Mouse (Mus musculus) embryonic facial prominence, embryonic 15.5 days (tissue): ENCODE measurements around the gene Ly86. TPM values are rescaled to one million over a fixed set of nuclear protein-coding genes. Genes with fewer than 3 reads are reported as not detected.

ENCODE experiments used
- ATAC-seq: fragments of 200-750 bp; cut with Nextera tagmentation; 2 replicates; pipeline ENCODE4 v1.8.0; 2017; ENCODE audit warnings: low read depth, moderate TSS enrichment; ENCODE audit not compliant: insufficient number of reproducible peaks, low FRiP score, low TSS enrichment
- H3K27ac ChIP-seq: fragments of 300-500 bp; sonication (generic); replicated peaks from 2 replicates; pipeline ENCODE4 v1.5.1; 2015; ENCODE audit warnings: mild to moderate bottlenecking, inconsistent platforms
- H3K27me3 ChIP-seq: fragments of 300-500 bp; sonication (generic); 2 replicates; pipeline ENCODE4 v1.6.1; 2015; ENCODE audit warnings: inconsistent platforms
- H3K36me3 ChIP-seq: fragments of 300-500 bp; sonication (generic); 2 replicates; pipeline ENCODE4 v1.6.1; 2015; ENCODE audit warnings: mild to moderate bottlenecking, inconsistent platforms
- H3K4me1 ChIP-seq: fragments of 300-500 bp; sonication (generic); 2 replicates; pipeline ENCODE4 v1.6.1; 2015; ENCODE audit warnings: inconsistent platforms
- H3K4me2 ChIP-seq: fragments of 300-500 bp; sonication (generic); replicated peaks from 2 replicates; pipeline ENCODE4 v1.6.1; 2015; ENCODE audit warnings: mild to moderate bottlenecking, inconsistent platforms
- H3K4me3 ChIP-seq: fragments of 300-500 bp; sonication (generic); replicated peaks from 2 replicates; pipeline ENCODE4 v1.5.1; 2015; ENCODE audit warnings: mild to moderate bottlenecking, inconsistent platforms
- H3K9ac ChIP-seq: fragments of 300-500 bp; sonication (generic); 2 replicates; pipeline ENCODE4 v1.6.1; 2015; ENCODE audit warnings: inconsistent platforms
- H3K9me3 ChIP-seq: fragments of 300-500 bp; sonication (generic); replicated peaks from 2 replicates; pipeline ENCODE4 v1.6.1; 2016; ENCODE audit warnings: inconsistent platforms
- WGBS: fragments of 180-500 bp; shearing (Covaris S2); methylation state at CpG from one replicate; pipeline ENCODE4 v1.1.7; 2015; 5-methylcytosine and 5-hydroxymethylcytosine counted together
- polyA plus RNA-seq: library from polyadenylated mRNA; unstranded; fragments of >200 nt; fragmentation: Nextera tagmentation; extraction: Ambion mirVana; gene quantifications from 2 replicates; pipeline ENCODE4 v1.2.1, GENCODE M21; 2015

Gene Ly86
- polyA plus RNA-seq, 1 experiment from 2014 or later = 13.0 TPM

DNA sequence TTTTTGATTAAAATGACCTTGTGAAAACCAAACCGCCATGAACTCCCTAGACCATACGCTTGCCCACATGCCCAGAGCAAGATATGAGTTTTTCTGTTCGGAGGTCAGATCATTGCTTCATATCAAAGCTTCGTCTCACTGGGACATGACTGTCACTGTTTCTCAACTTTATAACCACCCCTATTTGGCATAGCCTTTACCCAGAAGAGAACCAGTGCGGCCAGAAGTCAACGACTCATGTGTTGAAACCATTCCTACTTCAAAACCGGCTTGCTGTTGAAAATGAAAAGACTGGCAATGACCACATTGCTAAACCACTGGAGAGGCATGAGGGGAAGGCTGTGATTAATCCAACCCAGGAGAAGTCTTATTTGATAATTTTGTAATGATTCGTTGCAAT, 54.3 kb downstream of the Ly86 start:
- Histone ChIP-seq H3K4me3 (no peak overlapping the region), H3K27me3 (no peaks in the 10 kb centered on the region), H3K9me3 (no peaks in the 10 kb centered on the region), H3K27ac (no peak overlapping the region), H3K9ac (no peak overlapping the region), H3K4me2 (no peak overlapping the region), H3K4me1 (no peaks in the 10 kb centered on the region), H3K36me3 (no peaks in the 10 kb centered on the region)
- no peak for ATAC-seq
- WGBS = 77% methylated on average over 8 of the region's 8 CpGs

DNA sequence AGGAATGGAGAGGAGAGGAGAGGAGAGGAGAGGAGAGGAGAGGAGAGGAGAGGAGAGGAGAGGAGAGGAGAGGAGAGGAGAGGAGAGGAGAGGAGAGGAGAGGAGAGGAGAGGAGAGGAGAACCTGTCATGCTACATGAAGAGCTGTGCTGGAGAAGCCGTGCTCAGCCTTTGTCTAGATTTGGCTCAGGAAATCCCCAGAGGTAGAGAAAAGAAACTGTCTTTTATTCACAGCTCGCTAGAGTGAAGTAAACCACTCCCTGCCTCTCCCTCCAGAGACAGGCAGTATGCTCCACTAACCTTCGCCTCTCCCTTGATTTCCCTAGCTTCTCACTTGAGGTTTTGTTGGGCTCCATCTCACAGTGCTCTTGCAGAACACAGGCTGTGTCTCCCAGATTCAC, 57.4 kb downstream of the Ly86 start:
- H3K4me1 ChIP-seq = no peaks in the 10 kb centered on the region
- no peak overlapping the region for H3K4me3 ChIP-seq
- no peak overlapping the region for H3K9ac ChIP-seq
- no peaks in the 10 kb centered on the region for H3K9me3 ChIP-seq
- H3K27ac ChIP-seq = no peak overlapping the region
- ATAC-seq = no peak
- no peaks in the 10 kb centered on the region for H3K27me3 ChIP-seq
- no peaks in the 10 kb centered on the region for H3K36me3 ChIP-seq
- H3K4me2 ChIP-seq = no peak overlapping the region
- WGBS = 34% methylated on average over 3 of the region's 3 CpGs

DNA sequence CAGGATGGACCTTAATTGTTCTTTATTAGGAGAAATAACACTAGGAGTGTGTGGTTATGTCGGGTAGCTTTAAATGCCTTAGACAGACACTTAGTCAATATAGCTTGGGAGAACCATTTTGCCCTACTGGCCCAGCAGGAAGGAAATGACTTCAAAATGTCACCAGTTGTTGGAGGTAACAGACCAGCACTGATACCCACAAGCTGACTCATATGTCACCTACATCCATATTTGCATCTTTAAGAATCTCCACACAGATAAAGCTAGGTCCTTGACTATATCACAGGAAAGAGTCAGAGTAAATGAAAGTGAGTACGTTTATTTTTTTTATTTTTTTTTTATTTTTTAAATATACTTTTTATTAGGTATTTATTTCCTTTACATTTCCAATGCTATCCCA, 58.7 kb downstream of the Ly86 start:
- no peak overlapping the region for H3K4me2 ChIP-seq
- no peaks in the 10 kb centered on the region for H3K4me1 ChIP-seq
- no peaks in the 10 kb centered on the region for H3K36me3 ChIP-seq
- H3K27ac ChIP-seq = no peak overlapping the region
- H3K4me3 ChIP-seq = no peak overlapping the region
- no peaks in the 10 kb centered on the region for H3K9me3 ChIP-seq
- H3K27me3 ChIP-seq = no peaks in the 10 kb centered on the region
- no peak overlapping the region for H3K9ac ChIP-seq
- no peak for ATAC-seq
- 85% methylated on average over 2 of the region's 2 CpGs for WGBS

DNA sequence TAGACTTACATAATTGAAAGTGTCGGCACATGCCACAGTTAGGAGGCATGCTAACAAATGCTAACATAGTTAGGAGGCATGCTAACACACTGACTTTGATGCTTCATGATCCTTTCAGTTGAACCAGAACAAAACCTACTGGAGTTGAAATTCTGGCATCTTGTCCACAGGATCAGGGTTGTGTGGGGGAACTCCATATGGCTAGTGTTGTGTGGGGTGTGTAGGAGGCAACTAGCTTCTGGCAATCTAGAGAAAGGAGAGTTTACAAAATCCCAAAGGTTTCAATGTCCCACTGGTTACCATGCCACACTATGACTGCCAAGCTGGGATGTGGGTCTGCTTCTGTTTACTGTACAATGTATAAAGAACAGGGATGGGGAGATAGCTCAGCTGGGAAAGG, 70.7 kb downstream of the Ly86 start:
- no peaks in the 10 kb centered on the region for H3K36me3 ChIP-seq
- no peak overlapping the region for H3K9ac ChIP-seq
- no peaks in the 10 kb centered on the region for H3K9me3 ChIP-seq
- no peaks in the 10 kb centered on the region for H3K27me3 ChIP-seq
- H3K27ac ChIP-seq = no peak overlapping the region
- no peak for ATAC-seq
- H3K4me1 ChIP-seq = no peaks in the 10 kb centered on the region
- H3K4me2 ChIP-seq = no peak overlapping the region
- H3K4me3 ChIP-seq = no peak overlapping the region
- WGBS = 81% methylated on average over 1 of the region's 1 CpGs

DNA sequence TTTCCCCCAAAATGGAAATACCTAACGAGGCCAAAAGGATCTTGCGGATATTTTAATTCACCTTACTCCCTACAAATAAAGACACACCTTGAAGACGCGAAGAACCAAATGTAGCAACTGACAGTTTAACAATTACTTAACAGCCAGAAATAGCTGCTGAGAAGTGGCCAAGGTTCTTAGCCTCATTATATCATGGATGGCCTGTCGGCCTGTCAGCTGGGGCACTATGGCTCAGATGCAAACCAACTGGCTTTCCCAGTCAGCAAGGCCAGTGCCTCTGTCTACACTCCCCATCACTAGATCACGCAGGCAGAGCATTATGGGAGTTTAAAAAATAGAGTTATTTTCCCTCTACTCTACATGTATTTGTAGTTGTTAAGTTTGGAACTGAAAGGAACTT, 78.4 kb downstream of the Ly86 start:
- Histone ChIP-seq H3K9ac (no peak overlapping the region), H3K27me3 (no peaks in the 10 kb centered on the region), H3K4me2 (no peak overlapping the region), H3K9me3 (no peaks in the 10 kb centered on the region), H3K4me1 (no peaks in the 10 kb centered on the region), H3K27ac (no peak overlapping the region), H3K4me3 (no peak overlapping the region), H3K36me3 (no peaks in the 10 kb centered on the region)
- 91% methylated on average over 6 of the region's 6 CpGs for WGBS
- ATAC-seq = no peak

DNA sequence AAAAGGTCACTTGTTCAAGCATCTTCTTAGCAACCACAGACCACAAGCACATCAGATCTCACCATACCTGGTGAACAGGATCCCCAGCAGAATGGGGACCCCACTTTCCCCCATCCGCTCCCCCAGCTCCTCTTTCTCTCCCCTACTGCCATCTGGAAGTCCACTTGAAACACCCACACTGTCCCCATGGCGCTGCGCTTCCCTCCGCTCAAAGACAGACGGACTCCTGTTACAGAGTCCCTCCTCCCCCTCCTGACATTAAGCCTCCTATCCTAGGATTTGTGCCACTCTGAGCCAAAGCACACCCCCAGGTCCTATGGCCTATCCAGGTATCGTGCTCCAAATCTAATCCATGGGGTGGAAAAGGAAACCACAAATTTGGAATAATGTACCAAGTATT, 79.9 kb downstream of the Ly86 start:
- H3K9me3 ChIP-seq = no peaks in the 10 kb centered on the region
- 91% methylated on average over 6 of the region's 6 CpGs for WGBS
- no peaks in the 10 kb centered on the region for H3K36me3 ChIP-seq
- H3K27me3 ChIP-seq = no peaks in the 10 kb centered on the region
- H3K4me3 ChIP-seq = no peak overlapping the region
- peaks cover 5% of the 10 kb centered on the region; the same call in 1 of the 2 replicates for H3K4me1 ChIP-seq
- no peak for ATAC-seq
- H3K27ac ChIP-seq = no peak overlapping the region
- no peak overlapping the region for H3K4me2 ChIP-seq
- H3K9ac ChIP-seq = no peak overlapping the region

DNA sequence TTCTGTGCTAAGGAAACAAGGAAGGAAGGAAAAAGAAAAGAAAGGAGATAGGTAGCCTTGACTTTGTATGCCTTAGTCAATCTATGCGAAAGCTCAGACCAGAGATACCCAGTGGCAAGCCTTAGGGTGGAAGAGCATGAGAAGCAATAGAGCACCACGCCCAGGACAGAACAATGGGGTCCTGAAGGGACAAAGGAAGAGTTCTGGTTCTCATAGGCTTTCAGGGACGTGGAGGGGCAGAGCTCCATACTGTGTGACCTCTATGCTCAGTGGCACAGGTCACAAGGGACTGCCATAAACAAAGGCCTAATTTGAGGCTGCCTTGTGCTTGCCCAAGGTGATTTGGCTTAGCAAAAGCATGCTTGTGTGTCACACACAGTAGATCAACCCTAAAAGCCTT, 80.4 kb downstream of the Ly86 start:
- ATAC-seq = no peak

DNA sequence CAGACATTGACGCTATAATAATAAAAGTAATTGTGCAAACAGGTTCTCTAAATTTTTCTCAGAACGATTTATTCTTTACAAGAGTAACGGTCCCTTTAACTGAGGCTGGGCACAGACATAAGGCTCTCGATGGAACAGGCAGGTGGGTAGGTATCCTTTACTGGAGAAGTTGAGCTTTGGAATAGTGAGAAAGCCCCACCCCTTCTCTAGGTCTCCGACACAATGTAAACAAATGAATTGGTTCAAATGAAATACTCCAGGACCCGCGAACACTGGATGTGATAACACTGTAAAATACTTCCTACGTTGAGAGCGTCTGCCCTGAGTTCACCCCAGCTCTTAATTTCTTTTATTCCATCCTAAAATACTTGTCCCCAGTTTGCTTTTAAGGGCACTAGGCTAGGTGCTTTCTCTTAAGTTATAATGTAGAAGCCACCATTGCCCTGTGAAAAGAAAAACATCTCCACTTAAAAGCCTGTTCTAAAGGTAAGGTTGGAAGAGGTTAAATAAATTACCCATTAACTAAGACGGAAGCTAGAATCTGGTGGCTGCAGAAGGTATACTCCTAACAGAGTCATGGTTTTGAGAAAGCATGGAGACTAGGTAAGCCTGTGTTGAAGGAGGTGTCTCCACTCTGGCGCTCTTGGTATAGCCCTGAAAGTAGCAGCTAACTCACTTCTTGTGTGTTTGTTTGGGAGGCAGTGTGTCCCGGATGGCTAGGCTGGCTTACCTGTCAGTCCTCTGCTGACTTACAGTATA, 81.7 kb downstream of the Ly86 start:
- ATAC-seq = no peak
- H3K27me3 ChIP-seq = no peaks in the 10 kb centered on the region

More for the DNA sequence above, 80.4 kb downstream of the Ly86 start:
- no peak overlapping the region for H3K27ac ChIP-seq
- no peak overlapping the region for H3K4me2 ChIP-seq
- H3K36me3 ChIP-seq = no peaks in the 10 kb centered on the region
- 69% methylated on average over 3 of the region's 3 CpGs for WGBS
- no peak overlapping the region for H3K9ac ChIP-seq
- no peak overlapping the region for H3K4me3 ChIP-seq
- H3K27me3 ChIP-seq = no peaks in the 10 kb centered on the region
- peaks cover 6% of the 10 kb centered on the region; the same call in 1 of the 2 replicates for H3K4me1 ChIP-seq
- no peaks in the 10 kb centered on the region for H3K9me3 ChIP-seq

DNA sequence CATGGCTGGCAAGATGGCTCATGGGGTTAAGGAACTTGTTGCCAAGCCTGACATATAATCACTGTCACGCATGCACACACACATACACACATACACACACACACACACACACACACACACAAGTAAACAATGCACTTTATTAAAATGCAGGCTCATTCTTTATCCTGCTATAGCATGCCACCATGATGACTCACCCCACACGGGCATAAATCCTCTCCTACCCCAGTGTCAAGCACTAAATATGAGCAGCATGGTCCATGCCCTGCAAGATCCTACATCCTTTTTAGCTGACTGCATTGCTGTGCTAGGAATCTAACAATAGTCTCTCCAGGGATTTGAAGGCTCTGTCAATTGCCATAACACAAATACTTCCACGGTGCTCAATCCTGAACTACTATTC, 83.5 kb downstream of the Ly86 start:
- Histone ChIP-seq H3K9ac (no peak overlapping the region), H3K4me3 (no peak overlapping the region), H3K27ac (no peak overlapping the region), H3K9me3 (no peaks in the 10 kb centered on the region), H3K27me3 (no peaks in the 10 kb centered on the region), H3K4me1 (peaks cover 6% of the 10 kb centered on the region; the same call in 1 of the 2 replicates), H3K4me2 (no peak overlapping the region), H3K36me3 (no peaks in the 10 kb centered on the region)
- no peak for ATAC-seq
- 67% methylated on average over 3 of the region's 3 CpGs for WGBS

More for the DNA sequence above, 81.7 kb downstream of the Ly86 start:
- Histone ChIP-seq H3K4me3 (no peak overlapping the region), H3K9me3 (no peaks in the 10 kb centered on the region), H3K9ac (no peak overlapping the region), H3K27ac (no peak overlapping the region), H3K4me2 (no peak overlapping the region), H3K36me3 (no peaks in the 10 kb centered on the region), H3K4me1 (peaks cover 6% of the 10 kb centered on the region; the same call in 1 of the 2 replicates)
- WGBS = 80% methylated on average over 12 of the region's 12 CpGs

DNA sequence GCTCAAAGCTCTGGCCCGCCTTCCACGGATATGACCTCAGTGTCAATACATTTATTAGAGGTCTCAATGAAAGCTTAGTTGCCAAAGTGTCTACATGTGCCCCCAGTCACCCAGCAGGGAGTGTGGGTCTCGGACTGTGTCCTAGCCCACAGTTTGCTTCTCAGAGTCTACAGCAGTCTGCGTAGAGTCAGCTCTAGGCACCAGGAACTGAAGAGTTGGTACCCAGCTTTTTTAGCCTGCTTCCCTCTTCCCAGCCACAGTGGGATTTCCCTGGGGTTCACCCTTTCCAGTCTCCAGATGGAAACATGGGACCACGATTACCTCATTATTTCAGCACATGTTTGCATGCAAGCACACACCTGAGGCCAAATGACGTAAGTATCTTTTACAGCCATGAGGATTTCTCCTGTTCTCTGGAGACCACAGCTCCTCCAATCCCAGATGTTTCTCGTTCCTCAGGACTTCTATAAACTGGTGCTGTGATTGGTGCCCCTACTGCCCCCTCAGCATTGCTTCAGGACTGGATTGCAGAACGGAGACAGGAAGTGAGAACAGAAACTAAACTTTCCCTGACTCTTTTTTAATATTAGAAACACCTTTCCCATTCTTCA, 84.8 kb downstream of the Ly86 start:
- no peak overlapping the region for H3K27ac ChIP-seq
- WGBS = 56% methylated on average over 8 of the region's 8 CpGs

DNA sequence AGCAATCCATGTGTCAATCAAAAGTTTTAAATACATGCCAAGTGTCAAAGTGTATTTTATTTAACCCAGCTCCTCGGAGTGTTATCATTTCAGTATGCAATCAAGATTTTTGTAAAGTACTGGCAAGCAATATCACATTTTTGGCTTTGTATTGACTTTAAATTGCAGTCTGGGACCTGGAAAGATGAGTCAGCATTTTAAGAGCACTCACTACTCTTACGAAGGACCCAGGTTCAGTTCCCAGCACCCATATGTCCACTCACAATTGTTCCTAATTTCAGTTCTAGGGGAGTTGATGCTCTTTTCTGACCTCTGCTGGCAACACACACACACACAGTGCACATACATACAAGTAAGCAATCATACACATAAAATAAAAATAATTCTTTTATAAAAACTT, 86.7 kb downstream of the Ly86 start:
- no peaks in the 10 kb centered on the region for H3K36me3 ChIP-seq
- no peaks in the 10 kb centered on the region for H3K9me3 ChIP-seq
- no peak overlapping the region for H3K9ac ChIP-seq
- no peak overlapping the region for H3K27ac ChIP-seq
- 88% methylated on average over 2 of the region's 2 CpGs for WGBS
- no peak overlapping the region for H3K4me3 ChIP-seq
- ATAC-seq = no peak
- no peak overlapping the region for H3K4me2 ChIP-seq
- H3K4me1 ChIP-seq = peaks cover 13% of the 10 kb centered on the region; the same call in 1 of the 2 replicates
- H3K27me3 ChIP-seq = no peaks in the 10 kb centered on the region

More for the DNA sequence above, 84.8 kb downstream of the Ly86 start:
- no peak overlapping the region for H3K9ac ChIP-seq
- H3K4me3 ChIP-seq = no peak overlapping the region
- no peak for ATAC-seq
- peaks cover 10% of the 10 kb centered on the region; the same call in 1 of the 2 replicates for H3K4me1 ChIP-seq
- no peaks in the 10 kb centered on the region for H3K36me3 ChIP-seq
- no peaks in the 10 kb centered on the region for H3K27me3 ChIP-seq
- H3K9me3 ChIP-seq = no peaks in the 10 kb centered on the region
- no peak overlapping the region for H3K4me2 ChIP-seq

DNA sequence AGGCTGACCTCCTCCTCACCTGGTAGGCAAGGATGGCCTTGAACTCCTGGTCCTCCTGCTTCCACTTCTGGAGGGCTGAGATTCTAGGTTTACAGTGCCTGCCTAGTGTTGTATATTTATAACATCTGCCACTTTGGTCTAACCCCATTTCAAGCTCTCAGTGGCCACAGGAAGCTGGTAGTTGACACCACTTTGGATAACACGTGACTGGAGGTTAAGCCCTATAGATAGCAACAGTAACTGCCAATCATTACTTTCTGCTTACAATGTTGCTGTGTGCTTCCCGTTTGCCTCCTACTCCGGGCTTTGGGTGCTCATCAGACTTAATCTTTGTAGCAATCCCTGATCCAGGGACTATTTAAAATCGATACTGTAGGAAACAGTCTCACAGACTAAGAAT, 87.6 kb downstream of the Ly86 start:
- H3K36me3 ChIP-seq = no peaks in the 10 kb centered on the region
- H3K27me3 ChIP-seq = no peaks in the 10 kb centered on the region
- no peak overlapping the region for H3K4me2 ChIP-seq
- H3K27ac ChIP-seq = no peak overlapping the region
- no peak overlapping the region for H3K9ac ChIP-seq
- no peak overlapping the region for H3K4me3 ChIP-seq
- WGBS = 27% methylated on average over 4 of the region's 4 CpGs
- ATAC-seq = no peak
- H3K9me3 ChIP-seq = no peaks in the 10 kb centered on the region
- H3K4me1 ChIP-seq = peaks cover 13% of the 10 kb centered on the region; the same call in 1 of the 2 replicates
